Mouse (Mus musculus) midbrain, embryonic 15.5 days (tissue): Measurements from ENCODE around the gene Fitm2. TPM values are rescaled to one million over a fixed set of nuclear protein-coding genes. Genes with fewer than 3 reads are reported as not detected.
A peak's percentile ranks its signal among the peaks of the same experiment; 100 is the strongest.

ENCODE experiments used
- ATAC-seq: fragments of 200-750 bp; cut with Nextera tagmentation; replicated peaks from 2 replicates; pipeline ENCODE4 v1.8.0; 2017; ENCODE audit warnings: moderate TSS enrichment
- H3K27ac ChIP-seq: fragments of 300-500 bp; sonication (generic); 2 replicates; pipeline ENCODE4 v1.5.1; 2015; ENCODE audit warnings: mild to moderate bottlenecking, inconsistent platforms
- H3K27me3 ChIP-seq: fragments of 300-500 bp; sonication (generic); replicated peaks from 2 replicates; pipeline ENCODE4 v1.6.1; 2015; ENCODE audit warnings: inconsistent platforms
- H3K36me3 ChIP-seq: fragments of 300-500 bp; sonication (generic); replicated peaks from 2 replicates; pipeline ENCODE4 v1.6.1; 2015; ENCODE audit warnings: inconsistent platforms
- H3K4me1 ChIP-seq: fragments of 300-500 bp; sonication (generic); 2 replicates; pipeline ENCODE4 v1.6.1; 2015; ENCODE audit warnings: inconsistent platforms
- H3K4me2 ChIP-seq: fragments of 300-500 bp; sonication (generic); 2 replicates; pipeline ENCODE4 v1.6.1; 2015; ENCODE audit warnings: inconsistent platforms, mild to moderate bottlenecking, moderate library complexity
- H3K4me3 ChIP-seq: fragments of 300-500 bp; sonication (generic); 2 replicates; pipeline ENCODE4 v1.5.1; 2015; ENCODE audit warnings: mild to moderate bottlenecking, inconsistent platforms
- H3K9ac ChIP-seq: fragments of 300-500 bp; sonication (generic); 2 replicates; pipeline ENCODE4 v1.6.1; 2015; ENCODE audit warnings: mild to moderate bottlenecking, inconsistent platforms
- H3K9me3 ChIP-seq: fragments of 300-500 bp; sonication (generic); 2 replicates; pipeline ENCODE4 v1.6.1; 2016; ENCODE audit warnings: inconsistent platforms
- WGBS: fragments of 180-500 bp; shearing (Covaris S2); methylation state at CpG from one replicate; pipeline ENCODE4 v1.1.7; 2015; ENCODE audit warnings: mixed read lengths; 5-methylcytosine and 5-hydroxymethylcytosine counted together
- polyA plus RNA-seq: library from polyadenylated mRNA; unstranded; fragments of >200 nt; fragmentation: Nextera tagmentation; extraction: Ambion mirVana; gene quantifications from 2 replicates; pipeline ENCODE4 v1.2.1, GENCODE M21; 2015

The Fitm2 gene
- polyA plus RNA-seq, 1 experiment from 2014 or later, result 17.0 TPM

- WGBS, result 77% methylated on average over 1 of the region's 1 CpGs
- H3K4me1 ChIP-seq, result peaks cover 32% of the 10 kb centered on the region
- ATAC-seq, result no peak
- peak overlapping the region; percentile 65 for H3K4me2 ChIP-seq
- peak overlapping the region; percentile 81 for H3K9ac ChIP-seq
- no peaks in the 10 kb centered on the region for H3K9me3 ChIP-seq
- peak overlapping the region; percentile 87 for H3K27ac ChIP-seq
- no peaks in the 10 kb centered on the region for H3K36me3 ChIP-seq
- peak overlapping the region; percentile 72 for H3K4me3 ChIP-seq
- no peaks in the 10 kb centered on the region for H3K27me3 ChIP-seq
Measured at GRCm38 (mm10) chr2:163439488-163439887, 32.9 kb downstream of the Fitm2 start.

GRCm38 (mm10) chr2:163438619-163439451 is 33.6 kb downstream of the Fitm2 start:
- ATAC-seq, result peak; percentile 75
- Histone ChIP-seq H3K9me3 (no peaks in the 10 kb centered on the region), H3K36me3 (no peaks in the 10 kb centered on the region), H3K27me3 (no peaks in the 10 kb centered on the region), H3K4me2 (peak overlapping the region; percentile 65), H3K4me3 (peak overlapping the region; percentile 72), H3K9ac (peak overlapping the region; percentile 81), H3K27ac (peak overlapping the region; percentile 87), H3K4me1 (peaks cover 32% of the 10 kb centered on the region)
- 2% methylated on average over 30 of the region's 30 CpGs for WGBS

GRCm38 (mm10) chr2:163438246-163438618 is 34.2 kb downstream of the Fitm2 start, which contains the start of gene Gdap1l1:
TSS of gene Gdap1l1 (plus strand) at chr2:163438476.
- H3K4me2 ChIP-seq, result peak within 1 kb of the TSS; percentile 65
- peak within 1 kb of the TSS; percentile 81 for H3K9ac ChIP-seq
- no peaks in the 10 kb centered on the region for H3K36me3 ChIP-seq
- 0% methylated on average over 17 of the region's 18 CpGs for WGBS
- H3K27ac ChIP-seq, result peak within 1 kb of the TSS; percentile 87
- no peaks in the 10 kb centered on the region for H3K27me3 ChIP-seq
- H3K4me3 ChIP-seq, result peak within 1 kb of the TSS; percentile 72
- ATAC-seq, result peak; percentile 89
- peaks cover 32% of the 10 kb centered on the region for H3K4me1 ChIP-seq
- H3K9me3 ChIP-seq, result no peaks in the 10 kb centered on the region

GRCm38 (mm10) chr2:163437800-163438199 is 34.6 kb downstream of the Fitm2 start:
- H3K4me1 ChIP-seq, result peaks cover 32% of the 10 kb centered on the region
- 41% methylated on average over 4 of the region's 4 CpGs for WGBS
- ATAC-seq, result 0 out of 2 replicates have a peak, but pooled peaks have one; percentile 15

GRCm38 (mm10) chr2:163433971-163434370 is 38.5 kb downstream of the Fitm2 start:
- Histone ChIP-seq H3K4me2 (no peak overlapping the region), H3K36me3 (no peaks in the 10 kb centered on the region), H3K4me1 (0 out of 2 replicates have a peak, but pooled peaks cover 5% of the 10 kb centered on the region), H3K9me3 (no peaks in the 10 kb centered on the region), H3K4me3 (no peak overlapping the region), H3K27ac (no peak overlapping the region), H3K9ac (no peak overlapping the region), H3K27me3 (no peaks in the 10 kb centered on the region)
- ATAC-seq, result no peak
- 17% methylated on average over 4 of the region's 4 CpGs for WGBS

More at GRCm38 (mm10) chr2:163437800-163438199, 34.6 kb downstream of the Fitm2 start:
- H3K9ac ChIP-seq, result peak overlapping the region; percentile 81
- H3K27me3 ChIP-seq, result no peaks in the 10 kb centered on the region
- peak overlapping the region; percentile 65 for H3K4me2 ChIP-seq
- H3K27ac ChIP-seq, result peak overlapping the region; percentile 87
- no peaks in the 10 kb centered on the region for H3K36me3 ChIP-seq
- peak overlapping the region; percentile 72 for H3K4me3 ChIP-seq
- no peaks in the 10 kb centered on the region for H3K9me3 ChIP-seq

- H3K36me3 ChIP-seq, result no peaks in the 10 kb centered on the region
- H3K27ac ChIP-seq, result no peak overlapping the region
- H3K4me1 ChIP-seq, result no peaks in the 10 kb centered on the region
- 88% methylated on average over 9 of the region's 9 CpGs for WGBS
- no peak overlapping the region for H3K4me2 ChIP-seq
- no peaks in the 10 kb centered on the region for H3K9me3 ChIP-seq
- no peaks in the 10 kb centered on the region for H3K27me3 ChIP-seq
- no peak overlapping the region for H3K4me3 ChIP-seq
- no peak overlapping the region for H3K9ac ChIP-seq
- ATAC-seq, result no peak
Measured at GRCm38 (mm10) chr2:163431289-163431688, 41.1 kb downstream of the Fitm2 start.

- no peak for ATAC-seq
- H3K9ac ChIP-seq, result no peak overlapping the region
- H3K27ac ChIP-seq, result no peak overlapping the region
- H3K4me2 ChIP-seq, result no peak overlapping the region
- no peaks in the 10 kb centered on the region for H3K9me3 ChIP-seq
- no peaks in the 10 kb centered on the region for H3K4me1 ChIP-seq
- H3K36me3 ChIP-seq, result no peaks in the 10 kb centered on the region
- no peaks in the 10 kb centered on the region for H3K27me3 ChIP-seq
- whole genome bisulfite sequencing, result 67% methylated on average over 4 of the region's 4 CpGs
- no peak overlapping the region for H3K4me3 ChIP-seq
Measured at GRCm38 (mm10) chr2:163428346-163429011, 44.0 kb downstream of the Fitm2 start.

GRCm38 (mm10) chr2:163424597-163424996 is 47.8 kb downstream of the Fitm2 start, which contains the start of gene Oser1:
TSS of gene Oser1 (minus strand) at chr2:163424697.
- no peak within 1 kb of the TSS for H3K4me2 ChIP-seq
- no peak within 1 kb of the TSS for H3K4me3 ChIP-seq
- 0 out of 2 replicates have a peak, but pooled peaks cover 2% of the 10 kb centered on the region for H3K36me3 ChIP-seq
- H3K27me3 ChIP-seq, result no peaks in the 10 kb centered on the region
- peaks cover 18% of the 10 kb centered on the region for H3K4me1 ChIP-seq
- 85% methylated on average over 6 of the region's 6 CpGs for WGBS
- H3K9ac ChIP-seq, result no peak within 1 kb of the TSS
- no peaks in the 10 kb centered on the region for H3K9me3 ChIP-seq
- no peak for ATAC-seq
- no peak within 1 kb of the TSS for H3K27ac ChIP-seq

GRCm38 (mm10) chr2:163422895-163423660 is 49.4 kb downstream of the Fitm2 start:
- Histone ChIP-seq H3K4me2 (no peak overlapping the region), H3K9ac (no peak overlapping the region), H3K36me3 (0 out of 2 replicates have a peak, but pooled peaks cover 2% of the 10 kb centered on the region), H3K27me3 (no peaks in the 10 kb centered on the region), H3K4me1 (peaks cover 25% of the 10 kb centered on the region), H3K4me3 (no peak overlapping the region), H3K27ac (no peak overlapping the region), H3K9me3 (no peaks in the 10 kb centered on the region)
- no peak for ATAC-seq
- 88% methylated on average over 9 of the region's 9 CpGs for WGBS

- peak overlapping the region; percentile 100 for H3K4me3 ChIP-seq
- 40% methylated on average over 10 of the region's 10 CpGs for WGBS
- peak overlapping the region; percentile 90 for H3K9ac ChIP-seq
- no peak for ATAC-seq
- peaks cover 34% of the 10 kb centered on the region for H3K4me1 ChIP-seq
- peak overlapping the region; percentile 84 for H3K4me2 ChIP-seq
- H3K27me3 ChIP-seq, result no peaks in the 10 kb centered on the region
- H3K9me3 ChIP-seq, result no peaks in the 10 kb centered on the region
- H3K27ac ChIP-seq, result peak overlapping the region; percentile 87; the same call in 1 of the 2 replicates
- H3K36me3 ChIP-seq, result 0 out of 2 replicates have a peak, but pooled peaks cover 2% of the 10 kb centered on the region
Measured at GRCm38 (mm10) chr2:163420366-163420886, 52.0 kb downstream of the Fitm2 start.

DNA sequence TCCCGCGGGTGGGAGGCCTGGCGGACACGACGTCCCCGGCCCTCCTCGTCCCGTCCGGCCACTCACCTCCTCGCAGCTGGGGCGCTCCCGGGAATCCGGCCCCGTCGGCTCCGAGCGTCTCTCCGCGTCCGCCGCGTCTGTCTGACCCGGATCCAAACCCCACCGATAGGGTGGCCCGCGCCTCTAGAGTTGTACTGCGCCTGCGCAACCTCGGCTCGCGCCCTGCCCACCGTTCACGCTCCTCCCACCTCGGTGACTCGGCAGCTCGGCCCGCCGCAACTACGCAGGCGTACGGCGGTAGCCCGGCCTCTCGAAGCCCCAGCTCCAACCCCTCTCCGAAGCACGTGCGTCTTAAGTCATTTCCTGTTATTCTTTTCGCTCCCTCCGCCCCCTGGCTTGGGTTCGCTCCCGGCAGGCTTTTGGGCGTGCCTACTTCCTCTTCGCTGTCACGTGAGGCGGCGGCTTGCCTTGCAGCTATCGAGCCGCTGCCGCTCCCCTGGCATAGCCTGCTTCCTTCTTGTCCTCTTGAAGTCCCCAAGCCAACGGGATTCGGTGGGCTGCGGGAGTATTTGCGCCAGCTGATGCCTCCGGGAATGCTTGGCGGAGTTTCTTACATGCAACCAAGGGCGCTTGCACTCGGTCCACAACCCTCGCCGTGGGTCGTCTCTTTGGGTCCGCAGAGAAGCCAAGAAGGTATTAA is 52.9 kb downstream of the Fitm2 start:
- Histone ChIP-seq H3K9ac (peak overlapping the region; percentile 90), H3K4me2 (peak overlapping the region; percentile 84), H3K27me3 (no peaks in the 10 kb centered on the region), H3K9me3 (no peaks in the 10 kb centered on the region), H3K4me1 (peaks cover 34% of the 10 kb centered on the region), H3K36me3 (0 out of 2 replicates have a peak, but pooled peaks cover 2% of the 10 kb centered on the region), H3K4me3 (peak overlapping the region; percentile 100), H3K27ac (peak overlapping the region; percentile 87)
- WGBS, result under 1% methylated on average over 70 of the region's 71 CpGs
- peak; percentile 99 for ATAC-seq
